Mouse (Mus musculus) olfactory bulb, adult 2 months (tissue): Measurements from ENCODE around the gene Tmbim4.

ENCODE experiments used
- CTCF ChIP-seq: fragments of 200-500 bp; IDR thresholded peaks from 2 replicates; pipeline ENCODE4 v1.5.1; 2012; ENCODE audit warnings: low read depth, mild to moderate bottlenecking, low read length, moderate library complexity; ENCODE audit not compliant: insufficient read depth
- POLR2A ChIP-seq: fragments of 200-500 bp; IDR thresholded peaks from 2 replicates; pipeline ENCODE4 v1.6.1; 2012; ENCODE audit warnings: mild to moderate bottlenecking, low read depth, low read length, moderate library complexity; ENCODE audit not compliant: insufficient read depth

DNA sequence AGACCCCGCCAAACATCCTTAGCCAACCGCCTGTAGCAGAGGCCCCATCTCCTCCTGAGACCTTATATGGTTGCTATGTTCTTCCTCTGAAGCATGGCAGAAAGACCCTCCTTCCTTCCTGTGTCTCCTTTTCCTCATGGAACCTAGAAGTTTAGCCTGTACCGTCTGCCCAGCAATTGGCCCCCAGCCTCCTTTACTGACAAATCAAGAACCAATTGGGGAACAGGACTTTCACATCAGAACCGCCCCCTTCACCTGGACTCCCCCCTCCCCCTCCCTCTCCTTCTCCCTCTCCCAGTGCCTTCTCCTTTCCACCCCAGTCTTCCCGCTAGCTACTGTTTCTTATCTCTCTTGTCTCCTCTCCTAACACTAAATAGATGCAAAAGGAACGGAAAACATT, 38.1 kb downstream of the Tmbim4 start:
- TF ChIP-seq CTCF (no peak), POLR2A (no peak)
